Mouse (Mus musculus): ENCODE results near the gene B4gat1.
A peak's percentile ranks its signal among the peaks of the same experiment; 100 is the strongest.
"Not testable (repeated sequence)": the region's sequence is repeated elsewhere in the genome, so short reads cannot be mapped to it uniquely, and the experiment has no call there.

The B4gat1 gene

GRCm38 (mm10) chr19:5038709-5039156 lies at the start of gene B4gat1, which contains the start of gene AC124502.3:
Gene B4gat1 (plus strand): TSS chr19:5038826.
Gene AC124502.3 (plus strand): TSS chr19:5038891.
- peak; percentile 92 for DNase-seq (ENCODE audit: low read depth, low spot score)

DNA sequence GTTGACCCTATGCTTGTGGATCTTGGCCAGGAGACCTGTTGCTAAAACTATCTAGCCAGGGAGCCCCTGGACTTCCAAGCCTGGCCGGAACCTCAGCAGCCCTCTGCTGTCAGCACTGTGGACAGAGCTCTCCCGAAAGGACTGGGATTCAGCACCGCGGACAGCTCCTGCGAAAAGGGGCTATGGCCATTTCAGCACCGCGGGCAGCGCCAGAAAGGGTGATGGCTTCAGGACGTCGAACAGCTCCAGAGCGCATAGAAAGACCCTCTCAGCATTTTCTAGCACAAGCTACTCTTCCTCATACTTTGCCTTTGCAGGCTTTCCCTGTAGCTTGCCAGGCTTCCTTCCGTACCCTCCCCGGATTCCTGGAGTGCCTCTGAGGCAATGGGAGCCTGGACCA lies 49.6 kb upstream of the B4gat1 start:
- peak; percentile 84 for DNase-seq (ENCODE audit: low read depth, low spot score)

DNA sequence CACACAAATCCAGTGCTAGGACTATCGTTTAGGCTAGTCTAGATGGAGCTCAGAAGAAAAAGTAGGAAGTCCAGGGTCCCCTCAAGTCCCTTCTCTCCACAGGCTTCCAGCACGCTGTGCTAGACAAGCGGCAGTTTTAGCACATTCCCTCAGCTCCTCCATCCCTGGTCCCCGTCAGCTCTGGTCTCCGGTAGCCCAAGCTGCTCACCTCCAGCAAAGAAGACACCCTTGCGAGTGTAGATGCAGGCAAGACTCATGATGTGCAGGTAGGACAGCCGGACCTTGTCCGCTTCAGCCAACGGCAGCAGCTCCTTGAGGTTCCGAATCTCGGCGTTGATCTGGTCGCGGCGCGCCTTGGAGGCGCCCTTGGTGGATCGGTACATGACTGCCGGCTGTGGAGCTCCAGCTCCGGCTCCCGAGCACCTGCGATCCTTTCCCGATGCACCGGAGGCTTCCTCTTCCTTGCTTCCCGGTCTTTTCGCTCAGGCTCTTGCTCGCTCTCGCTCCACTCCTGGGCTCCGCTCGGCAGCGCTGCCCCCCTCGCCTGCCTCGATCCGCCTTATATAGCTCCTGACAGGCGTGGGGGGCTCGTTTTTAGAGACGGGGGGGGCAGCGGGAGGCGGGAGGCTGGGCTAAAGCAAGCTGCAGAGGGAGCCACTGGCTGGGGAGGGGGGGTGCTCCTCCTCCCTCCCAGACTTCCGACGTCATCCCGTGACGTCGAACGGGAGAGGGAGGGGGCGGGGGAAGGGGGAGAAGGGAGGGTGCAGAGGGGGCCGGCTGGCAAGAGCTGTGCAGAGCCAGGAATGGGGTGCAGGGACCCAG lies 49.0 kb upstream of the B4gat1 start:
- DNase-seq (ENCODE audit: low read depth, low spot score), result no peak

DNA sequence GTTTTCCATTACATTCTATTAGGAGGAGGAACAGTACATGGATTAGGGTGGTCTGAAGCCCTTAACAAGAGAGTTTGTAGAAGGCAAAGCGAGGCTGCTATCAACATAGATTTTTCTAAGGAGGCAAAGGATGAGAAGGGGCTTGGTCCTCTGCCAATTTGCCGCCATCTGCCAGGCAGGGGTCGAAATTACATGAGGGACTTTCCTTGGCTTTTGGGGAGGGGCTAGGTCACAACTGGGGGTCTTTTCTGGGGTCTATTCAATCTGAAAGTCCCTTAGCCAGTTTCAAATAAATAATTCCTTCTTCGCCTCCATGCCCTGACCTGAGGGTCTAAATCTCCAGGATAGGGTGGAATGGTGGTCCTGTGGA lies 48.4 kb upstream of the B4gat1 start, which contains the start of gene Npas4:
Gene Npas4, minus strand, starts transcription at position 61 of the 370 bp plus-strand sequence.
- no peak for DNase-seq (ENCODE audit: low read depth, low spot score)

GRCm38 (mm10) chr19:4990716-4991115 lies 47.9 kb upstream of the B4gat1 start:
- DNase-seq (ENCODE audit: low read depth, low spot score), result peak; percentile 19

DNA sequence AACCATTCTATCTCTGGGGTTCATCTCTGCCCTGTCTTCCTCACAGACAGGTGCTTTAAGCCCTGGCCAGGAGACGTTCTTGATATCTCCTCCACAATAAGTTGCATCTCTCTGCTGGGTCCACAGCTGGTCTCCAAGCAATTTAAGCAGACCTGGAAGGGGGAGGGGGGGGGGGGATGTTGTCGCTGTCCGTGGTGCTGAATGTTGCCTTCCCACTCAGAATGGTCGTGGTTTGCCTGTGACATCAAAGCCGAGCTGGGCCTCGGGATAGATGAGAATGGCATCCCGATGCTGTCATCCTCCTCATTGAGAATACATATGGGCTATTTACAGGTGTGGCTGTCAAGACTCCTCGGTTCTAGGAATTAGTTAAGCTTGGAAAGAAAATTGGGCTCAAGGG lies 46.3 kb upstream of the B4gat1 start:
- DNase-seq (ENCODE audit: low read depth, low spot score), result peak; percentile 46

DNA sequence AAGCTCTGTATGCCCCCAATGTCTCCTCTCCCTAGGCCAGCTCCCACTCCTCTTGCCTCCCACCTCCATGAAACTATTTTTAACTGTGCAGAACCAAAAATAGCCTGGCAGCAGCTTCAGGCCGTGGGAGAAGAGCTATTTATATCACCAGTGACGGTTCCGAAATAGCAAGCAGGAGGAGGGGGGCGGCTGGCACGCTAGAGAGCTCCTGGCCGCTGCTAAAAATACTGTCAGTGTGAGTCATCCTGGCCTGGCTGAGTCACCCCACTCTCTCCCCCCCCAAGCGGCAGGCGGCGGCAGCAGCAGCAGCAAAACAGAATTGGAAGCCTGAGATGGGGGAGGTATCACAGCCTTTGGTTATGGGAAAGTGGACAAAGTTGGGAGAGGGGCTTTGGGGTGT lies 45.7 kb upstream of the B4gat1 start:
- DNase-seq (ENCODE audit: low read depth, low spot score), result peak; percentile 76

DNA sequence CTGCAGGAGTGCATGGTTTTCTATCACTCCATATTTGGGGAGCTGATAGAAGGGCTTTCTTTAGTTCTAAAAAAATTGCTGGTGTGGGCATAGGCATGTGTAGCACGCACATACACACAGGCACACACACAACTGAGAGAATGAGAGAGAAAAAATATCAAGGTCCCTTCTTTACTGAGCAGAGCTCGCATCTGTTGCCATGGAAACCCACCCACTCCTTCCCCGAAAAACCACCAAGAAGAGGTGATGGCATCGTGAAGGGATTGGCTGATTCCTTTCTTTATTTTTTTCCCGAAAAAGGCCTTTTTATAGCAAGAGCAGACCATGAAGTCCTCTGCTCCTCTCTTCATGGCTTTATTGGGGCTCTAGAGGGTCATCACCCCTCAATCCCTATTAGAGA lies 44.6 kb upstream of the B4gat1 start:
- peak; percentile 73 for DNase-seq (ENCODE audit: low read depth, low spot score)

- DNase-seq (ENCODE audit: low read depth, low spot score), result no peak
Observed at GRCm38 (mm10) chr19:4999445-5000140, 39.0 kb upstream of the B4gat1 start.

DNA sequence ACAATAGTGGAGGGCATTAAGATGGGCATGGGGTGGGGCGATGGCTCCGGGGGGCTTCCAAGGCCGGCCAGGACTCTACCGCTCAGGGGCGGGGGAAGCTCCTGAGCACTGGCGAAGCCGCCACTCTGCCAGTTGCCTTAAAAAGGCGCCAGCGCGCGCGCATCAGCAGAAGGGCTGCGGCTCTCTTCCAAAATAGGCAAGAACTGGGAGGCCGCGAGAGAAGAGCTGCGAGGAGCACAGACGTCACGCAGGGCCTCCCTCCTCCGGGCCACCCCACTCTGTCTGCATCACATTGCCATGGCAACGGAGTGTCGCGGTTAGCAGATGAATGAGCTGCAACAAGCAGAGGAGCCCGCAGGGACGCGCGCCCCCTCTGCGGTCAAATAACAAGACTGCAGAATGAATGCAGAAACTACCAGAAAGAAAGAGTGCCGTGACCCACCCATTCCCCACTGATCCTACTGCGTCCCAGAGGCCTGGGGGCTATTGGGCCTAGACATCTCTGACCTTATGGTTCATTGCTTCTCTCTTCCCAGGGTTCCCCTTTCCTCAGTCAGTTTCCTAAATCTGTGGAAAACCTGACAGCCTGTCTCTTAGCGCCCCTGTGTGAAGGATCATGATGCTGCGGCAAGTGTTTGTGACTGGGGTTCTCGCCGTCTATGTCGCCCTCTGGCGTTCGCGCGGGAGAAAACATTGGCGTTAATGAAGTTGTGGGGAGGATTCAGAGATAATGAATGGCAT lies 36.8 kb upstream of the B4gat1 start:
- peak; percentile 93 for DNase-seq (ENCODE audit: low read depth, low spot score)

- not testable (repeated sequence) for DNase-seq (ENCODE audit: low read depth, low spot score)
Observed at GRCm38 (mm10) chr19:5003644-5004043, 35.0 kb upstream of the B4gat1 start.

GRCm38 (mm10) chr19:5004925-5005324 lies 33.7 kb upstream of the B4gat1 start:
- DNase-seq (ENCODE audit: low read depth, low spot score), result no peak

DNA sequence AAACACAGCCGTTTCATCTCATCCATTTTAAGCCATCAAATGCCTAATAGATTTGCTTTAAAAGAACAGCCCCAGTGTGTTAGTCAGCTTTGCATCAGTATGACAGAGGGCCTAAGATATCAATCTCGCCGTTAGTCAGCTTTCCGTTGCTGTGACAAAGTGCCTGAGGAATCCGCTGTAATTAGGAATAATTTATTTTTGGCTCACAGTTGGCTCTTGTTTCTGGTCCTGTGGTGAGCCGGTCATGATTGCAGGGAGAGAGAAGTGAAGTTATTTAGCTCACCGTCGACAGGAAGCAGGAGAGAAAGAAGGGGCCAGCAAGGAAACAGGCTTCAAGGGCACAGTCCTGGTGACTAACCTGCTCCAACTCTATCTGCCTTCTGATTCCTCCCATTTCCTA lies 25.5 kb upstream of the B4gat1 start:
- no peak for DNase-seq (ENCODE audit: low read depth, low spot score)

- peak; percentile 78 for DNase-seq (ENCODE audit: low read depth, low spot score)
Observed at GRCm38 (mm10) chr19:5014961-5015398, 23.6 kb upstream of the B4gat1 start.

- DNase-seq (ENCODE audit: low read depth, low spot score), result no peak
Observed at GRCm38 (mm10) chr19:5016221-5016742, 22.3 kb upstream of the B4gat1 start.

GRCm38 (mm10) chr19:5016782-5017181 lies 21.8 kb upstream of the B4gat1 start:
- peak; percentile 90 for DNase-seq (ENCODE audit: low read depth, low spot score)

- DNase-seq (ENCODE audit: low read depth, low spot score), result no peak
Observed at GRCm38 (mm10) chr19:5017611-5018010, 21.0 kb upstream of the B4gat1 start.

- no peak for DNase-seq (ENCODE audit: low read depth, low spot score)
Observed at GRCm38 (mm10) chr19:5018191-5018590, 20.4 kb upstream of the B4gat1 start.

DNA sequence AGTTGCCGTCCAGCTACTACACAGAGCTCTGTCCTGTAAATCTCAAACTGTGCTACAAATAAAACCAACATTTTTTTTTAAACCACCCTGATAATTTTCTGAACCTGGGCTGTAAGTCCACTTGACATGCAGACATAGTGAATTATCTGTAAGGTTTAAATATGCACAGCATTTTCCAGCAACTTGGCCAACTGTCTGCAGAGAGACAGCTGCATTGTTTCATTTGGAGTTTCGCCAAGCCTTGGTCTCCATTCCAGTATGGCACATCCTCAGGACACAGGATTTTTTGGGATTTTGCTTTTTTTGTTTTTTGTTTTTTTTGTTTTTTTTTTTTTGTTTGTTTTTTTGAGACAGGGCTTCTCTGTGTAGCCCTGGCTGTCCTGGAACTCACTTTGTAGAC lies 17.2 kb upstream of the B4gat1 start:
- DNase-seq (ENCODE audit: low read depth, low spot score), result no peak

GRCm38 (mm10) chr19:5023621-5024479 lies 14.8 kb upstream of the B4gat1 start, which contains the start of gene Slc29a2:
Gene Slc29a2 (plus strand): TSS chr19:5023860.
- DNase-seq (ENCODE audit: low read depth, low spot score), result peak; percentile 89

DNA sequence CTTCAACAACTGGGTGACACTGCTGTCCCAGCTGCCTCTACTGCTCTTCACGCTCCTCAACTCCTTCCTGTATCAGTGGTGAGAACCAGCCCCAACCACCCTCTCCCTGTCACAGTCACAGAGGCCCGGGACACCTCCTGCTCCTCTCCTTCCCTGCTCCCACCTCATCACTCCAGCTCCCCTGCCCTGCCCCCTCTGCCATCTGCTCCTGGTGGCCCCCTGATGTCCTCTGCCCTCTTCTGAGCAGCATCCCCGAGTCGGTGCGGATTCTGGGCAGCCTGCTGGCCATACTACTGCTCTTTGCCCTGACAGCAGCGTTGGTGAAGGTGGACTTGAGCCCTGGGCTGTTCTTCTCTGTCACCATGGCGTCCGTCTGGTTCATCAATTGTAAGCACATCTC lies 12.5 kb upstream of the B4gat1 start:
- no peak for DNase-seq (ENCODE audit: low read depth, low spot score)

Data from CD4-positive, CD25-positive, alpha-beta regulatory T cell, adult 2 months (primary cell).